Mouse (Mus musculus) embryo, embryonic 11.5 days (tissue): ENCODE data around the gene Ckmt1.

Source experiments
- DNase-seq: peaks from one replicate; pipeline ENCODE4 v3.0.0-alpha.2; 2012; ENCODE audit warnings: low read depth, low spot score

Ckmt1 gene

DNA sequence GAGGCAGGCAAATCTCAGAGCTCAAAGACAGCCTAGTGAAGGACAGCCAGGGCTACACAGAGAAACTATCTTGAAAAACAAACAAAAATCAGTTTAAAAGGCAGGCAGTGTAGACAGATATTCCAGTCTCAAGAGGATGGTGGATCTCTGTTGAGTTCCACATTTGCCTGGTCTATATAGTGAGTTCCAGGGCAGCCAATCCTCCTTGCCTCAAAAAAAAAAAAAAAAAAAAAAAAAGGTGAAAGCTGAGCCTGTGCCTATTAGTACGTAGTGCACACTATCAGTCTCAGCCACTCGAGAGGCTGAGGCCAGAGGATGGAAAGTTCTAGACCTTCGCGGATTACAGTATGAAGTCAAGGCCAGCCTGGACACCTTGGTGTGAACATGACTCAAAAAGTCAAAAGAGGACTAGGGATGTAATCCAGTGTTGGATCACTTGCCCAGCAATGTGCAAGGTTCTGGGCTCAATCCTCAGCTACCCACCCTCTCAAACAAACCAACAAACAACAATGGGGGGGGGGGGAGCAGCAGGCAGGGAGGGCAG lies 55.4 kb downstream of the Ckmt1 start:
- no peak for DNase-seq
